Mouse (Mus musculus) myocyte (in vitro differentiated cells): Measurements from ENCODE around the gene Atg16l1. TPM values are rescaled to one million over a fixed set of nuclear protein-coding genes. Genes with fewer than 3 reads are reported as not detected.

Experiments
- H3K27me3 ChIP-seq: one replicate; pipeline ENCODE4 v1.6.1; 2011; ENCODE audit not compliant: control insufficient read depth, insufficient read depth, insufficient read length
- H3K36me3 ChIP-seq: one replicate; pipeline ENCODE4 v1.6.1; 2011; ENCODE audit not compliant: control insufficient read depth, insufficient read depth
- H3K4me2 ChIP-seq: one replicate; pipeline ENCODE4 v1.6.1; 2011; ENCODE audit warnings: low read depth, control low read depth
- H3K4me3 ChIP-seq: one replicate; pipeline ENCODE4 v1.5.1; 2011; ENCODE audit warnings: mild to moderate bottlenecking, control low read depth, moderate library complexity
- H3K79me2 ChIP-seq: one replicate; pipeline ENCODE4 v1.6.1; 2011; ENCODE audit not compliant: control insufficient read depth, insufficient read depth
- H3ac ChIP-seq: one replicate; pipeline ENCODE4 v1.6.1; 2011; ENCODE audit not compliant: control insufficient read depth, insufficient read length
- CEBPB ChIP-seq: IDR thresholded peaks from 2 replicates; pipeline ENCODE4 v1.6.1; 2011; ENCODE audit warnings: mild to moderate bottlenecking, moderate library complexity; ENCODE audit not compliant: poor library complexity, insufficient read depth, severe bottlenecking
- E2F4 ChIP-seq: IDR thresholded peaks from one replicate; pipeline ENCODE4 v1.6.1; 2011; ENCODE audit warnings: mild to moderate bottlenecking, control low read depth, moderate library complexity; ENCODE audit not compliant: insufficient read depth
- MAX ChIP-seq: IDR thresholded peaks from one replicate; pipeline ENCODE4 v1.6.1; 2011; ENCODE audit warnings: low read depth, mild to moderate bottlenecking, control low read depth
- MYOD1 ChIP-seq, 3 experiments: IDR thresholded peaks; one replicate each; pipeline ENCODE4 v1.6.1; 2011; ENCODE audit warnings: control low read depth in 2 of 3, low read depth in 2 of 3, mild to moderate bottlenecking in 2 of 3, moderate library complexity in 1 of 3; ENCODE audit not compliant: insufficient read length in 2 of 3, control insufficient read depth in 1 of 3
- MYOG ChIP-seq, 3 experiments: IDR thresholded peaks; one replicate each; pipeline ENCODE4 v1.6.1; 2011; ENCODE audit warnings: control low read depth in 2 of 3, low read depth in 2 of 3, mild to moderate bottlenecking in 2 of 3; ENCODE audit not compliant: insufficient read length in 2 of 3, control insufficient read depth in 1 of 3, insufficient read depth in 1 of 3
- POLR2A ChIP-seq: IDR thresholded peaks from one replicate; pipeline ENCODE4 v1.6.1; 2011; ENCODE audit warnings: low read depth, mild to moderate bottlenecking, control low read depth, moderate library complexity; ENCODE audit not compliant: insufficient read length
- POLR2AphosphoS2 ChIP-seq: IDR thresholded peaks from one replicate; pipeline ENCODE4 v1.6.1; 2011; ENCODE audit warnings: low read depth, control low read depth; ENCODE audit not compliant: insufficient read length
- REST ChIP-seq: IDR thresholded peaks from one replicate; pipeline ENCODE4 v1.6.1; 2011; ENCODE audit warnings: mild to moderate bottlenecking, control low read depth, moderate library complexity; ENCODE audit not compliant: insufficient read depth, insufficient read length
- SRF ChIP-seq: IDR thresholded peaks from one replicate; pipeline ENCODE4 v1.6.1; 2011; ENCODE audit warnings: low read depth; ENCODE audit not compliant: control insufficient read depth, insufficient read length
- TCF12 ChIP-seq: IDR thresholded peaks from one replicate; pipeline ENCODE4 v1.6.1; 2011; ENCODE audit warnings: mild to moderate bottlenecking, control low read depth; ENCODE audit not compliant: poor library complexity, insufficient read depth, severe bottlenecking
- TCF3 ChIP-seq: IDR thresholded peaks from one replicate; pipeline ENCODE4 v1.6.1; 2011; ENCODE audit warnings: low read depth, control low read depth; ENCODE audit not compliant: insufficient read length
- USF1 ChIP-seq: IDR thresholded peaks from one replicate; pipeline ENCODE4 v1.6.1; 2011; ENCODE audit warnings: low read depth, mild to moderate bottlenecking, control low read depth, moderate library complexity
- polyA plus RNA-seq: library from polyadenylated mRNA; unstranded; fragments of >200 nt; fragmentation: generic; extraction: Trizol; gene quantifications from one replicate; pipeline ENCODE4 v1.2.1, GENCODE M21; 2012; ENCODE audit warnings: missing spikeins

The Atg16l1 gene
- polyA plus RNA-seq, 1 experiment, result 21.8 TPM

DNA sequence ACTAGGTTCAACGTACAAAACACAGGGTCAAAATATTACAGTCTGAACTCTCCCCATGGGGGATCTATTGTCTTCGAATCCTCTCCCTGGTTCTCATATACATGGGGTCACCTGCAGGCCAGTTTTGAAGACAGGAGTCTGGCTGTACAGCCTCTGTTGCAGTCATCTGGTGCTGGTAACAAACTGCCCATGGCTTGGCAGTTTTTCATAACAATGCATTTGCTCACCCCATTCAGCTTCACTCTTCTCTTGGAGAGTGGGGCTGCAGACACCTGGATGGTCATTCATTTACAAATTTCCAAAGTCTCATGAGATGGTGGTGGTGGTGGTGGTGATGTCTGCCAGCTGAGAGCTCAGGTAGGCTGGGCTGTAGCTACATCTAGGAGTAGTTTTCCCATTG is 26.6 kb upstream of the Atg16l1 start:
- Histone ChIP-seq H3K79me2 (no peaks in the 10 kb centered on the region), H3K36me3 (no peaks in the 10 kb centered on the region), H3ac (no peak overlapping the region), H3K27me3 (no peaks in the 10 kb centered on the region), H3K4me3 (no peak overlapping the region), H3K4me2 (no peak overlapping the region)
- no peak for TF ChIP-seq TCF3

DNA sequence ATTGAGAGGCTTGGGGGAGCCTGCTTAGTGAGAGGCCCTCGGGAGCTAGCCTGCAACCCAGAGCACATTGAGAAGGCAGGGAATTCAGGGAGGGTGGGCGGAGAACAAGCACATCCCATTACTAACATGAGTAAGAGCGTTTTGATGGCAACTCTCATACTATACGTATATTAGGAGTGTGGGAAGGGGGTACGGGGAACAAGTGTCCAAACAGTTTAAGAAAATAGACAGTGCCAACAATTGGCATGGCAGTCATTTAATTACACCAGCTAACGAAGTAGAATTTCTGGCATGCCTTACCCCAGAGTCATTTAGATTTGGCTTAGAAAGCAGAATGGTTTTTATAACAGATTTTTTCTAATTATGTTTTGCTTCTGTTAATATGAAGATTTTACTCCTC is 25.8 kb upstream of the Atg16l1 start:
- TF ChIP-seq MAX (no peak), SRF (no peak), E2F4 (no peak), TCF12 (no peak), USF1 (no peak), POLR2A (no peak), MYOG (IDR thresholded peaks at IDR 0.05; ENCODE audit: control insufficient read depth in 1 of 3, insufficient read depth in 1 of 3, insufficient read length in 2 of 3, low read depth in 2 of 3) (no peak), TCF3 (no peak), POLR2AphosphoS2 (no peak), REST (no peak), MYOD1 (IDR thresholded peaks at IDR 0.05; ENCODE audit: control insufficient read depth in 1 of 3, insufficient read length in 2 of 3, low read depth in 2 of 3) (no peak), CEBPB (no peak)

DNA sequence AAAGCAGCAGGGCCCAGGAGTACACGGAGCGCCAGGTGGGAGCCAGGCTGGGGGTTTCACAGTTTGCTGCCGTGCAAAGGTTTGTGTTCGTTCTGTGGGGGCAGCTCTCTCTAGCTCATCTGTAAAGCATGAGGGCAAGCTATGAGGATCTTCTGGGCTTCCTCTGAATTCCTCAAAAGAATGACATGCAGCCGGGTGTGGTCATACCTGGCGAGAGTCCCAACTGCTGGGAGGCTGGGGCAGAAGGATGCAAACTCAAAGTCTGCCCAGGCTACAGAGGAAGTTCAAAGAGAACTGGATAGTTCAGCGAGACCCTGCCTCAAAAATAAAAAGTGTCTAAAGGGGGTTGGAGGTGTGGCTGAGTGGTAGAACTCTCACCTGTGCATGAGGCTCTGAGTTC is 25.4 kb upstream of the Atg16l1 start:
- no peaks in the 10 kb centered on the region for H3K27me3 ChIP-seq
- no peak overlapping the region for H3K4me3 ChIP-seq
- H3ac ChIP-seq, result no peak overlapping the region
- TF ChIP-seq E2F4 (no peak), POLR2AphosphoS2 (no peak), MYOD1 (IDR thresholded peaks at IDR 0.05; ENCODE audit: control insufficient read depth in 1 of 3, insufficient read length in 2 of 3, low read depth in 2 of 3) (no peak), TCF3 (no peak), REST (no peak), SRF (no peak), MAX (no peak), CEBPB (no peak), TCF12 (no peak), USF1 (no peak), MYOG (IDR thresholded peaks at IDR 0.05; ENCODE audit: control insufficient read depth in 1 of 3, insufficient read depth in 1 of 3, insufficient read length in 2 of 3, low read depth in 2 of 3) (no peak), POLR2A (no peak)
- no peaks in the 10 kb centered on the region for H3K36me3 ChIP-seq
- no peak overlapping the region for H3K4me2 ChIP-seq
- no peaks in the 10 kb centered on the region for H3K79me2 ChIP-seq

More for the DNA sequence above, 25.8 kb upstream of the Atg16l1 start:
- Histone ChIP-seq H3K27me3 (no peaks in the 10 kb centered on the region), H3K79me2 (no peaks in the 10 kb centered on the region), H3K4me2 (no peak overlapping the region), H3ac (no peak overlapping the region), H3K36me3 (no peaks in the 10 kb centered on the region), H3K4me3 (no peak overlapping the region)

DNA sequence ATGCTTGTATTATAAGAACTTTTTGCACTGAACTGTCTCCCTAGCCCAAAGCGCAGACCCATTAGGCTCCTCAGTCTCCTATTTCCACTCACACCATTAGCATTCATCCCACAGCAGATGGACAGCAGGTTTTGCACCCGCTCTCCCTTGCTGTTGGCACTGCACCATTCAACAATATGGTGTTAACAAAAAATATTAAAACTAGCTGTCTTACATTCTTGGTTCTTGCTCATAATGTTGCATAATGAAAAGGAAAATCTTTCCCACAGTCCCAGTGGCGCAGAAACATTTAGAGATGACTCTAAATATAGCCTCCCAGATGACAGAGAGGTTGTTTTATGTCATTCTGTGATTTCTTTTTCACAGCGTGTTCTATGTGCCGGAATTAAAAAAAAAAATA is 22.5 kb upstream of the Atg16l1 start:
- peak overlapping the region; percentile 16 for H3K4me2 ChIP-seq
- H3K27me3 ChIP-seq, result no peaks in the 10 kb centered on the region
- no peaks in the 10 kb centered on the region for H3K79me2 ChIP-seq
- H3K36me3 ChIP-seq, result no peaks in the 10 kb centered on the region
- no peak overlapping the region for H3ac ChIP-seq
- H3K4me3 ChIP-seq, result no peak overlapping the region
- TF ChIP-seq SRF, result no peak
- no peak for TF ChIP-seq POLR2A
- no peak for TF ChIP-seq MYOG (IDR thresholded peaks at IDR 0.05; ENCODE audit: control insufficient read depth in 1 of 3, insufficient read depth in 1 of 3, insufficient read length in 2 of 3, low read depth in 2 of 3)
- no peak for TF ChIP-seq TCF12
- TF ChIP-seq MYOD1 (IDR thresholded peaks at IDR 0.05; ENCODE audit: control insufficient read depth in 1 of 3, insufficient read length in 2 of 3, low read depth in 2 of 3), result no peak
- TF ChIP-seq CEBPB, result no peak
- no peak for TF ChIP-seq POLR2AphosphoS2
- no peak for TF ChIP-seq TCF3
- TF ChIP-seq MAX, result no peak
- no peak for TF ChIP-seq REST
- TF ChIP-seq USF1, result no peak
- TF ChIP-seq E2F4, result no peak

GRCm38 (mm10) chr1:87734153-87734552 is 21.5 kb upstream of the Atg16l1 start:
- TF ChIP-seq MAX (no peak), MYOD1 (IDR thresholded peaks at IDR 0.05; ENCODE audit: control insufficient read depth in 1 of 3, insufficient read length in 2 of 3, low read depth in 2 of 3) (no peak), POLR2A (no peak), TCF3 (no peak), SRF (no peak), MYOG (IDR thresholded peaks at IDR 0.05; ENCODE audit: control insufficient read depth in 1 of 3, insufficient read depth in 1 of 3, insufficient read length in 2 of 3, low read depth in 2 of 3) (no peak)
- no peaks in the 10 kb centered on the region for H3K79me2 ChIP-seq
- H3K36me3 ChIP-seq, result no peaks in the 10 kb centered on the region
- H3K27me3 ChIP-seq, result no peaks in the 10 kb centered on the region
- no peak overlapping the region for H3K4me3 ChIP-seq
- peak overlapping the region; percentile 27 for H3K4me2 ChIP-seq
- no peak overlapping the region for H3ac ChIP-seq
